Mouse (Mus musculus) spleen, adult 2 months (tissue): ENCODE measurements around the gene Htr5a.

ENCODE experiments used
- CTCF ChIP-seq: fragments of 200-500 bp; IDR thresholded peaks from 2 replicates; pipeline ENCODE4 v1.5.1; 2011; ENCODE audit warnings: mild to moderate bottlenecking, inconsistent platforms; ENCODE audit not compliant: insufficient read depth, insufficient read length, insufficient replicate concordance; ENCODE audit errors: extremely low read depth
- POLR2A ChIP-seq: fragments of 200-500 bp; IDR thresholded peaks from 2 replicates; pipeline ENCODE4 v1.6.1; 2011; ENCODE audit warnings: low read depth, low read length, inconsistent platforms

DNA sequence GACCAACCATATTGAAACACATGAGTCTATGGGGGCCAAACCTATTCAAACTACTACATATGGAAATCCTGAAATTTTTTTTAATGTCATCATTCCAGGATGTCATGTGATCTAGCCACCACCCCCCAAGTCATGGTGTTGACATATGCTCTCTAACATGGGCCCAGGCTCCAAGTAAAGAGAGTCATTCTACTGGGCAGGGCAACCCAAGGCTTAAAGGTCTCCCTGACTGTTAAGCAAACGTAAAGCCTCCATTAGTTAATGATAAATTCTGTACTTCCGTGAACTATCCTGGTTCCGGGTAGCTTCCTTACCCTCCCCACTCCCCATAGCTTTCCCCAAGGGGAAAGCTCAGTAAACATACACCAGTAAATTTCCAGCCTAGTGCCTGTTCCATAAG is 46.1 kb downstream of the Htr5a start:
- no peak for TF ChIP-seq CTCF
- no peak for TF ChIP-seq POLR2A
